Mouse (Mus musculus) layer of hippocampus, adult 18-20 months (tissue): ENCODE measurements around the gene Strbp. TPM values are rescaled to one million over a fixed set of nuclear protein-coding genes. Genes with fewer than 3 reads are reported as not detected.

ENCODE experiments used
- DNase-seq, 2 experiments: peaks; one replicate each; pipeline ENCODE4 v3.0.0; 2022; ENCODE audit warnings: low spot score in 2 of 2
- microRNA-seq, 2 experiments: library from miRNA; unstranded; fragments of <30 nt; microRNA quantifications; one replicate each; pipeline ENCODE4 v1.2.0; 2021
- total RNA-seq, 2 experiments: library from RNA; stranded (reverse); gene quantifications; 2 replicates each; pipeline ENCODE4 v1.2.3; 2021

The Strbp gene
- total RNA-seq, 2 experiments from 2014 or later, result 153 to 168 TPM

- peak; percentile 96 to 97 for DNase-seq
These were observed 260.8 kb downstream of the Strbp start, which contains the start of the genes Zbtb26, Zbtb6 and Rabgap1 for GRCm38 (mm10) chr2:37442611-37443591. TSS of gene Zbtb26 (minus strand) at chr2:37443135. TSS of gene Zbtb6 (minus strand) at chr2:37443171. TSS of gene Rabgap1 (plus strand) at chr2:37443279.

Small RNAs within 50 kb of the gene (microRNA-seq; reads per million reads assigned to microRNA genes)
- 0 to 0.20 reads per million in 2 experiments for gene Mir5128

Other genes starting within 250 kb of the Strbp start
- 1 to 10 TPM; 2.1 to 2.6 TPM for gene Gpr21, start 187.5 kb downstream of the Strbp start, total RNA-seq
- 1 to 10 TPM; 2.8 to 3.1 TPM for gene Crb2, start 72.4 kb upstream of the Strbp start, total RNA-seq